Mouse (Mus musculus): ENCODE data around the gene Efna4.
A peak's percentile ranks its signal among the peaks of the same experiment; 100 is the strongest.

Efna4 gene

GRCm38 (mm10) chr3:89360237-89360636, 22.4 kb upstream of the Efna4 start:
- no peak for DNase-seq

- DNase-seq: no peak
Measured at GRCm38 (mm10) chr3:89359630-89360029, 21.8 kb upstream of the Efna4 start.

- DNase-seq: no peak
Measured at GRCm38 (mm10) chr3:89356029-89356428, 18.2 kb upstream of the Efna4 start.

GRCm38 (mm10) chr3:89355512-89355902, 17.7 kb upstream of the Efna4 start:
- peak; percentile 43 for DNase-seq

- peak; percentile 93 for DNase-seq
Measured at GRCm38 (mm10) chr3:89354816-89355511, 17.1 kb upstream of the Efna4 start.

GRCm38 (mm10) chr3:89351271-89351670, 13.4 kb upstream of the Efna4 start:
- DNase-seq: no peak

GRCm38 (mm10) chr3:89349869-89350501, 12.2 kb upstream of the Efna4 start, which contains the start of gene Adam15:
TSS of gene Adam15 (minus strand) at chr3:89349996.
- DNase-seq: peak; percentile 96

- DNase-seq: peak; percentile 76
Measured at GRCm38 (mm10) chr3:89348911-89349868, 11.4 kb upstream of the Efna4 start.

- DNase-seq: peak; percentile 65
Measured at GRCm38 (mm10) chr3:89347916-89348315, 10.1 kb upstream of the Efna4 start.

- DNase-seq: no peak
Measured at GRCm38 (mm10) chr3:89346815-89347540, 9.2 kb upstream of the Efna4 start.

- DNase-seq: no peak
Measured at GRCm38 (mm10) chr3:89343279-89343678, 5.5 kb upstream of the Efna4 start.

GRCm38 (mm10) chr3:89341794-89342193, 4.0 kb upstream of the Efna4 start:
- DNase-seq: no peak

- DNase-seq: peak; percentile 86
Measured at GRCm38 (mm10) chr3:89340465-89340864, 2.6 kb upstream of the Efna4 start.

GRCm38 (mm10) chr3:89339416-89339815, 1.6 kb upstream of the Efna4 start:
- DNase-seq: peak; percentile 86

- no peak for DNase-seq
Measured at GRCm38 (mm10) chr3:89337062-89337720, 637 bp downstream of the Efna4 start.

GRCm38 (mm10) chr3:89336529-89336928, 1.3 kb downstream of the Efna4 start:
- peak; percentile 7 for DNase-seq

GRCm38 (mm10) chr3:89333053-89333452, 4.8 kb downstream of the Efna4 start:
- DNase-seq: no peak

GRCm38 (mm10) chr3:89332476-89332875, 5.4 kb downstream of the Efna4 start:
- DNase-seq: no peak

- no peak for DNase-seq
Measured at GRCm38 (mm10) chr3:89332013-89332412, 5.8 kb downstream of the Efna4 start.

GRCm38 (mm10) chr3:89331561-89331960, 6.3 kb downstream of the Efna4 start:
- DNase-seq: no peak

GRCm38 (mm10) chr3:89330948-89331347, 6.9 kb downstream of the Efna4 start:
- no peak for DNase-seq

- DNase-seq: no peak
Measured at GRCm38 (mm10) chr3:89330346-89330745, 7.5 kb downstream of the Efna4 start.
